Mouse (Mus musculus) c-Kit-negative CD71-positive TER-119-positive erythroid progenitor cells, embryonic 14.5 days (primary cell): ENCODE measurements at regions not wholly inside any gene's neighbourhood (a gene's known extent, or its start where the extent isn't known, plus 50 kb on each side); places are given as distances from the start of the nearest gene placed in this dataset.

ENCODE experiments used
- DNase-seq: peaks from one replicate; pipeline ENCODE4 v3.0.0-alpha.2; 2013; ENCODE audit warnings: low read depth, low spot score

DNA sequence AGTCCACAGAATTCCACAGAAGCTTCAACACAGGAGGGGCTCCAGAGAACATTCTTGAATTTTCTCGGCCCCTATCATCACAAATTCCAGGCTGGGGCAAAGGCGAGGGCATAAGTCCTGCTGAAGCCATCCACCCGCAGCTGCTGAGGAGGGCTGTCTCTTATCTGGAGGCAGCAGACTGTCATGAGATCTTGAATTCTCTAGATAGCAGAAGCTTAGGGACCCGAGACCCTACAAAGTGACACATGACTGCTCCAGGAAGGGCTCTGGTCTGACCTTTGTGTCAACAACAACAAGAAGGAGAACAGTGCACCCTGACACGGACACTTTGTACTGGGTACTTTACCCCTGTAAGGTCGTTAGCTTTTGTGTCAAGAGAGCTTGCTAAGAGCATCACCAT, 57.2 kb downstream of the Lao1 start:
- peak; percentile 82 for DNase-seq

DNA sequence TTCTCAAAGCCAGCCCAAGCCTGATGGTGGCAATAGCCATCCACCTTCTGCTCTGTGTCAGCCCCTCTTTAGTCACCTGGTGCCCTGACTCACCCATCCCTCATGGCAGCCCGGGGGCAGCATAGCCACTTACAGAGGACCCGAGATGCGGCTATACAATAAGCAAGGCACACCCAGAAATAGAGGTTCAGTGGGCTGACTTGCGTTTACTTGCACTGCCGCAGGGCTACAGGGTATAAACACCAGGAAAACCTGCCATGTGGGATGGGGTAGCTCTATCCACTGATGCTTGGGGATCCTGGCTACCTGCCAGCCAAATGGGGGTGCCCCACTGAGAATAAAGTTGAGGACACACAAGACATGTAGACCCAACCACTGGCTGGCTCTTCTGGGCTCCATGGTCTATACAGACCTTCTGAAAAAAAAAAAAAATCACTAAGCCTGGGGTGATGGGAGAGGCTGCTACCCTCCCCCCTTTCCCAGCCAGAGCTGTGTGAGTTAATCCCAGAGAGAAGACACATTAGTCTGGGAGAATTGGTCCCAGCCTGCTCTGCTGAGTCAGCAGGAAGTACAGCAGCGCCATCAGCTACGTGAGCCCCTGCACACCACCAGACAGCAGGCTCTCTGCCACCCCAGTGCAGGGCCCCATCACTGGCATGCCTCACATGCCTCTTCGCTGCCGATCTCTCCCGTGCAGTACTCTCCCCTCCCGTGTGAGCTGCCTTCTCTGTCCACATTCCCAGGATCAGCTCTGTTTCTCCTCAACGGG, 57.8 kb downstream of the Lao1 start:
- DNase-seq = no peak

DNA sequence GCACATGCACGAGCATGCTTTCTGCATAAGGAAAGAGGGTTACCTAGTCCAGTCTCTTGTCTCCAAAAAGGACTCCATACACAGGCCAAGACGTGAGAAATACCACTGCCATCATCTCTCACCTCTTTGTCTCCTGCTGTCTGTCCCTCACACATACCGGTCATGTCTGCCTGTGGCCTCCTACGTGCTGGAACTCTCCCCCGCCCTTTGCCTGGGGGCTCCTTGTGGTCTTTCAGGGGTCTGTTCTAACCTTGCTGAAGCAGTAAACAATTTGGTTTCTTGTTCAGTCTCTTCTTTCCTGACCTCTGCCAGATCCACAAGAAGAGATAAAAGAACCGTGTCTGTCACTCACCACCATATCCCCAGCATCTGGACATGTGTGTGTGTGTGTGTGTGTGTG, 61.0 kb downstream of the Lao1 start:
- no peak for DNase-seq

- no peak for DNase-seq
These were observed 65.0 kb downstream of the Lao1 start for GRCm38 (mm10) chr4:119026237-119026861.

GRCm38 (mm10) chr4:119028208-119028821, 66.9 kb downstream of the Lao1 start:
- DNase-seq = peak; percentile 92

- DNase-seq = no peak
These were observed 67.7 kb downstream of the Lao1 start for GRCm38 (mm10) chr4:119029091-119029490.

DNA sequence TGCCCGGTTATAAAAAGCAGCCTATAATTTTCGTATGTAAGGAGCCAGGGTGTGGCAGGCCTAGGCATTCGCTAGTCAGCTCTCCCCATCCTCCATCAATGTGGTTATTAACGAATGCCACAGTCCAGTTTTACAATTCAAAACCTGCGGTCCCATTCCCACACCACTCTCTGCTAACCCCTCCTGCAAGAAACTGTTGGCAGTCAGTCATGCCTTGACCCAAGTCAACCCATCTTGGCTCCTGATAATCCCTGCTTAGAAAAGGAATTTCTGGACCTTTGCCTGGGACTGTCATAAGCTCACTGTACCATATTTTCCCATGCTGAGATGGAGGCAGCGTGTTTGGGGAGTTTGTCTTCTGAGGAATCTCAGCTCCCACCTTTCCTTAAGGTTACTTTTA, 68.4 kb downstream of the Lao1 start:
- DNase-seq = no peak

DNA sequence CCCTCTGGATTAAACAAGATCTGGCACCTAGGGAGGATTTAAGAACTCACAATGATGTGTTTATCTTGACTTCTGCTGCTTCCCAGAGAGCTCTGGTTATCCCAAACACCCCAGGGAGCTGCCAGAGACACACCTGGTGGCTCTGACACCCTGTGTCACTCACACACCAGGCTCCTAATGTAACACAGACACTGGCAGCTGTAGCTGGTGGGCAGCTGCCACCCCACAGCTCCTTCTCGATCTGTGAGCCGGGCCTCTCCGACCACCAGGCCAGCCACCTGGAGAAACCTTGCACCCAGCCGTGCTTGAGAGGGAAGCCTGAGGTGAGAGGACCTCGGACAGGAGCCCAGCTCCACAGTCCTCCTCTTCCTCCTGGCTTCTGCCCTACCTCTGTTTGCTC, 69.5 kb downstream of the Lao1 start:
- no peak for DNase-seq

GRCm38 (mm10) chr4:119033006-119033405, 71.6 kb downstream of the Lao1 start:
- DNase-seq = no peak

- DNase-seq = peak; percentile 86
These were observed 71.9 kb upstream of the Slc2a1 start for GRCm38 (mm10) chr4:119036582-119036981.

- DNase-seq = peak; percentile 71
These were observed 68.5 kb upstream of the Slc2a1 start for GRCm38 (mm10) chr4:119040041-119040440.

GRCm38 (mm10) chr4:119041616-119042015, 66.9 kb upstream of the Slc2a1 start:
- no peak for DNase-seq

DNA sequence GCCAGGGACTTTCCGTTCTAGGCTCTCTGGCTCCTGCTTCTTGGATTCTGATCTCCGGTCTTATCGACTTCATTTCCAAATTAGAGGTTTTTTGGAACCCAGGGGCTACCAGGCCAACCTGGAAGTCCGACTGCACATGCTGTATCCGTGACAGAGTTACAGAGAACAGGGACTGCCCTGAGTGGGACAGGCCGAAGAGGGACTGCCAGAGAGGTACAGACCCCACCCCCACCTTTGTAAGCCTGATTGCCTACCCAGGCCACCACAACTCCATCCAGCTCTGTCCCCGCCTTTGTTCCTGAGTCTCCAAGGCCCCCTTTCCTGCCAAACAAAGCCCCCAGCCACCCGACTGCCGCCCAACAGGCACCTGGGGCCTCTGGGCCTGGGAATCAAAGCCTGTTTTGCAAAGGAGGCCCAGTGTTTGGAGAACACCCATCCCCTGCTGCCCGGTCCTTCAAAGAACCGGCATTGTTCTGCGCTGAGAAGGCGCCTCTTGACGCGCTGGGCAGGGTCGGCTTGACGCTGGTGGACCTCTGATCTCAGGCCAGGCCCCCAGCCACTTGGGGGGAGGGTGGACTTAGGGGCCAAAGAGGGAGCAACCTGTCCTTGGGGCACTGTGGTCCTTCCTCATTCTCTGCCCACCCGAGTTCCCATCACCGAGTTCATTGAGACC, 64.4 kb upstream of the Slc2a1 start:
- no peak for DNase-seq

GRCm38 (mm10) chr4:119044836-119045235, 63.7 kb upstream of the Slc2a1 start:
- DNase-seq = no peak

GRCm38 (mm10) chr4:119050867-119051353, 57.6 kb upstream of the Slc2a1 start:
- DNase-seq = peak; percentile 76

DNA sequence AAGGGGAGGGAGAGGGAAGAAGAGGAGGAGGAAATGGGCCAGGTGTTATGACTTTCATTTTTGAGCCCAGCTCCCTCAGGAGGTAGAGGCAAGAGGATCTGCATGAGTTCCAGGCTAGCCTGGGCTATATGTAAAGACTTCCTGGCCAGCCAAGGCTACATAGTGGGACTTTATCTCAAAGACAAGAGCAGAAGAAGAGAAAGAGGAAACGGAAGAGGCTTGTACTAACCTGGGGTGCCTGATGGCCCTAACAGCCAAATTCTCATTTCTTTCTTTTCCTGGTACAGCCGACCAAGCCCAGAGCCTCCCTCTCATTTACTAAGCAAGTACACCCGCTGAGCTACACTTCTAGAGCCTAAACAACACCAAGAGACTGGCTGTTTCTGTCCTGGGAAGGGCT, 56.0 kb upstream of the Slc2a1 start:
- no peak for DNase-seq

DNA sequence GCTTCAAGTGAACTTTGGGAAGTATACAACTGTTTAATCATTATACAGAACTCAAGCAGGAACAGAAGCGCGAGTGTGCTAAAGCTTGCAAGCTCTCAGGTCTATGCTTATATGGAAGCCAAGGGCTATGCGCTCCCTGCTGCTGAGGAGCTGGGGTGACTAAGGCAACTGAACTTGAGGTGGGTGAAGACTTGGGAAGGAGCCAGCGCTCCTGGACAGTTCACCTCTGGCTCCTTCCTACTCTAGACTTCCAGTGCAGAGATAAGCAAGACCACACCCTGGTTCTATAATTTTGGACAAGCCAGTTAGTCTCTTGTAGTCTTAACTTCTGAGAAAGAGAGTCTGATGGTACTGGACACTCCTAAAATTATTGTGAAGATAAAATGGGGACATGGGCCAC, 55.3 kb upstream of the Slc2a1 start:
- DNase-seq = no peak

DNA sequence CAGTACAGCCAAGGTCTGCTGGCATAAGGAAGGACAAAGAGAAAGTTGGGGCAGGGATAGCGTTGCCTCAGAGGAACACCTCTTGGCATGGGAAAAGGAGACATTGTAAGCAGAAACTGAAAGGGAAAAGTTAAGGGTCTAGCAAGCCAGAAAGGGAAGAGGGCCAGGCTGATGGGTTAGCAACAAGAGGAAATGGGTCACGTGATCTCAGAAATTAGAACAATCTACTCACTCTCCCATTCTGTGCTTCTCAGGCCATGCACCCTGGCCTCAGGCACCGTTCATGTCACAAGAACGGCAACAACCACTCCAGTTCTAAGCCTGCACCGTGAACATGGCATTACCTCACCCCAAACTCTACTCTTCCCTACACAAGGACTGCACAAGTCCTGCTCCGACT, 54.8 kb upstream of the Slc2a1 start:
- DNase-seq = no peak

DNA sequence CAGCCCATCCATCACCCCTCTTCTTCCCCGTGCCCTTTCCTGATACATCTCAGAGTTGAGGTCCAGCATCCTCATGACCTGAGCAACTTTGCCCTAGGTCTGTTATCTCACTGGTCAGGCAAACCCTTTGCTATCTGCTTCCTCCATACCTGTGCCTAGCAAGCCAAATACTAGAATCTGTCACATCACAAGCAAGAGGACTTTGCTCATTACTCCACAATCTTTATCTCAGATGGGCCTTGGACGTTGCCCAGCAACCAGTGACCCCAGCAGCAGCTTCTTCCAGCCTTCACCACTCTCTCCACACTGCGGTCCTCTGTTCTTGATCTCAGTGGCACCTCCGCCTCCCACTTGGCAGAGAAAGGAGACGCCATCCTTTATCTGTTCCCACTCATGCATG, 54.4 kb upstream of the Slc2a1 start:
- no peak for DNase-seq

- DNase-seq = no peak
These were observed 51.3 kb upstream of the Slc2a1 start for GRCm38 (mm10) chr4:119057191-119057590.

DNA sequence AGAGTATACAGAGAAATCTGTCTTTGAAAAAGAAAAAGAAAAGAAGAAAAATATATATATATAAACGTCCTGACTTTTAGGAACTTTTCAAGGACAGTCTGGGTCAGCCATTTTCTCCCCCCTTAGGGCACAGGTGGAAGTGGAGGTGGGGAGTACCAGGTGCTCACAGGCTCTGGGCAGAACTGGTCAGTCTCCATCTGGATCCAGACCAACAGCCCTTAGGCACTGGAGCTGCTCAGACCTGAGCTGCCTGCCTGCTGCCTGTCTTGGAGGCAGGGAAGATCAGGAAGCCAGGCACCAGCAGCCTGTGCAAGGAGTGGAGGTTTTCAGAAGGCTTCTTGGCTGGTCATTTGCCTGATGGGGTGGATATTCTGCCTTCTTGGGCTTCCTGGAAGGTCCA, 50.7 kb upstream of the Slc2a1 start:
- no peak for DNase-seq
